Mouse (Mus musculus) liver, postnatal 0 days (tissue): ENCODE measurements at regions not wholly inside any gene's neighbourhood (a gene's known extent, or its start where the extent isn't known, plus 50 kb on each side); places are given as distances from the start of the nearest gene placed in this dataset.

Source experiments
- ATAC-seq: fragments of 200-750 bp; cut with Nextera tagmentation; 2 replicates; pipeline ENCODE4 v1.8.0; 2017; ENCODE audit warnings: mild to moderate bottlenecking, moderate library complexity
- DNase-seq: peaks from one replicate; pipeline ENCODE4 v3.0.0-alpha.2; 2016
- H3K27ac ChIP-seq: fragments of 300-500 bp; sonication (generic); 2 replicates; pipeline ENCODE4 v1.5.1; 2014; ENCODE audit warnings: antibody characterized with exemption, moderate library complexity, mild to moderate bottlenecking, low read depth
- H3K27me3 ChIP-seq: fragments of 300-500 bp; sonication (generic); 2 replicates; pipeline ENCODE4 v1.6.1; 2014; ENCODE audit warnings: low read length, control low read depth, mixed read lengths; ENCODE audit not compliant: insufficient read depth
- H3K36me3 ChIP-seq: fragments of 300-500 bp; sonication (generic); replicated peaks from 2 replicates; pipeline ENCODE4 v1.6.1; 2014; ENCODE audit warnings: mild to moderate bottlenecking, control low read depth, low read length, moderate library complexity, mixed read lengths; ENCODE audit not compliant: insufficient read depth
- H3K4me1 ChIP-seq: fragments of 300-500 bp; sonication (generic); 2 replicates; pipeline ENCODE4 v1.6.1; 2014; ENCODE audit warnings: antibody characterized with exemption, mild to moderate bottlenecking, control low read depth; ENCODE audit not compliant: insufficient read depth
- H3K4me2 ChIP-seq: fragments of 300-500 bp; sonication (generic); 2 replicates; pipeline ENCODE4 v1.6.1; 2014; ENCODE audit warnings: low read depth, mild to moderate bottlenecking, low read length, moderate library complexity, mixed read lengths
- H3K4me3 ChIP-seq: fragments of 300-500 bp; sonication (generic); 2 replicates; pipeline ENCODE4 v1.5.1; 2014; ENCODE audit warnings: low read depth, low read length
- H3K9ac ChIP-seq: fragments of 300-500 bp; sonication (generic); replicated peaks from 2 replicates; pipeline ENCODE4 v1.6.1; 2014; ENCODE audit warnings: mild to moderate bottlenecking, moderate library complexity
- H3K9me3 ChIP-seq: fragments of 300-500 bp; sonication (generic); 2 replicates; pipeline ENCODE4 v1.6.1; 2016; ENCODE audit warnings: mild to moderate bottlenecking, control low read depth, low read length, mixed read lengths
- CTCF ChIP-seq: sonication (generic); IDR thresholded peaks from 2 replicates; pipeline ENCODE4 v1.5.1; 2016; ENCODE audit warnings: antibody characterized with exemption, low read depth
- EP300 ChIP-seq: IDR thresholded peaks from 2 replicates; pipeline ENCODE4 v1.6.1; 2016; ENCODE audit warnings: antibody characterized with exemption, low read depth, mild to moderate bottlenecking
- WGBS: fragments of 180-500 bp; shearing (Covaris S2); extraction: QIAGEN DNeasy Blood & Tissue Kit; methylation state at CpG from one replicate; pipeline ENCODE4 v1.1.7; 2014; ENCODE audit not compliant: insufficient replicate concordance; 5-methylcytosine and 5-hydroxymethylcytosine counted together

GRCm38 (mm10) chr8:73645582-73645981, 292.2 kb upstream of the Large1 start:
- H3K4me2 ChIP-seq: no peak overlapping the region
- TF ChIP-seq CTCF: no peak
- no peak for TF ChIP-seq EP300
- ATAC-seq (no peak), DNase-seq (no peak)
- no peaks in the 10 kb centered on the region for H3K4me1 ChIP-seq
- no peaks in the 10 kb centered on the region for H3K27me3 ChIP-seq
- WGBS: 66% methylated on average over 4 of the region's 4 CpGs
- H3K9ac ChIP-seq: no peak overlapping the region
- H3K36me3 ChIP-seq: no peaks in the 10 kb centered on the region
- no peak overlapping the region for H3K27ac ChIP-seq
- H3K4me3 ChIP-seq: no peak overlapping the region
- H3K9me3 ChIP-seq: no peaks in the 10 kb centered on the region

- Histone ChIP-seq H3K9ac (no peak overlapping the region), H3K36me3 (no peaks in the 10 kb centered on the region), H3K4me3 (no peak overlapping the region), H3K4me1 (no peaks in the 10 kb centered on the region), H3K4me2 (no peak overlapping the region), H3K27me3 (no peaks in the 10 kb centered on the region), H3K9me3 (no peaks in the 10 kb centered on the region), H3K27ac (no peak overlapping the region)
- no peak for DNase-seq
- no peak for ATAC-seq
- TF ChIP-seq CTCF (no peak), EP300 (no peak)
These were observed 273.5 kb upstream of the Large1 start for GRCm38 (mm10) chr8:73626798-73627197.

- ATAC-seq (no peak), DNase-seq (peak; percentile 12)
- Histone ChIP-seq H3K36me3 (no peaks in the 10 kb centered on the region), H3K4me3 (no peak overlapping the region), H3K9me3 (no peaks in the 10 kb centered on the region), H3K27ac (no peak overlapping the region), H3K27me3 (no peaks in the 10 kb centered on the region), H3K4me1 (no peaks in the 10 kb centered on the region), H3K9ac (no peak overlapping the region), H3K4me2 (no peak overlapping the region)
- WGBS: 69% methylated on average over 1 of the region's 1 CpGs
- TF ChIP-seq EP300: no peak
- TF ChIP-seq CTCF: no peak
These were observed 265.6 kb upstream of the Large1 start for GRCm38 (mm10) chr8:73618946-73619345.

GRCm38 (mm10) chr8:73614631-73615030, 261.3 kb upstream of the Large1 start:
- no peak overlapping the region for H3K4me2 ChIP-seq
- DNase-seq (no peak), ATAC-seq (no peak)
- no peak overlapping the region for H3K27ac ChIP-seq
- no peaks in the 10 kb centered on the region for H3K36me3 ChIP-seq
- TF ChIP-seq CTCF (no peak), EP300 (no peak)
- H3K4me1 ChIP-seq: no peaks in the 10 kb centered on the region
- 64% methylated on average over 2 of the region's 2 CpGs for WGBS
- H3K9ac ChIP-seq: no peak overlapping the region
- H3K9me3 ChIP-seq: no peaks in the 10 kb centered on the region
- H3K27me3 ChIP-seq: no peaks in the 10 kb centered on the region
- H3K4me3 ChIP-seq: no peak overlapping the region

- Histone ChIP-seq H3K27ac (no peak overlapping the region), H3K9me3 (no peaks in the 10 kb centered on the region), H3K27me3 (no peaks in the 10 kb centered on the region), H3K36me3 (no peaks in the 10 kb centered on the region), H3K4me2 (no peak overlapping the region), H3K4me1 (no peaks in the 10 kb centered on the region), H3K9ac (no peak overlapping the region), H3K4me3 (no peak overlapping the region)
- ATAC-seq (no peak), DNase-seq (no peak)
- 48% methylated on average over 2 of the region's 2 CpGs for WGBS
- no peak for TF ChIP-seq EP300
- no peak for TF ChIP-seq CTCF
These were observed 260.8 kb upstream of the Large1 start for GRCm38 (mm10) chr8:73614106-73614505.

- H3K9me3 ChIP-seq: no peaks in the 10 kb centered on the region
- H3K27me3 ChIP-seq: no peaks in the 10 kb centered on the region
- H3K9ac ChIP-seq: no peak overlapping the region
- no peaks in the 10 kb centered on the region for H3K36me3 ChIP-seq
- ATAC-seq (no peak), DNase-seq (no peak)
- no peak overlapping the region for H3K4me3 ChIP-seq
- TF ChIP-seq CTCF (no peak), EP300 (no peak)
- H3K4me1 ChIP-seq: no peaks in the 10 kb centered on the region
- 86% methylated on average over 10 of the region's 10 CpGs for WGBS
- H3K27ac ChIP-seq: no peak overlapping the region
- H3K4me2 ChIP-seq: no peak overlapping the region
These were observed 258.2 kb upstream of the Large1 start for GRCm38 (mm10) chr8:73611583-73611982.

GRCm38 (mm10) chr8:73570599-73570998, 217.3 kb upstream of the Large1 start:
- Histone ChIP-seq H3K4me2 (no peak overlapping the region), H3K27me3 (no peaks in the 10 kb centered on the region), H3K4me3 (no peak overlapping the region), H3K27ac (no peak overlapping the region), H3K36me3 (no peaks in the 10 kb centered on the region), H3K9ac (no peak overlapping the region), H3K9me3 (no peaks in the 10 kb centered on the region), H3K4me1 (no peaks in the 10 kb centered on the region)
- DNase-seq (no peak), ATAC-seq (no peak)
- TF ChIP-seq CTCF: no peak
- TF ChIP-seq EP300: no peak
